Mouse (Mus musculus): ENCODE measurements at regions not wholly inside any gene's neighbourhood (a gene's known extent, or its start where the extent isn't known, plus 50 kb on each side); places are given as distances from the start of the nearest gene placed in this dataset.
A peak's percentile ranks its signal among the peaks of the same experiment; 100 is the strongest.

GRCm38 (mm10) chr14:90600554-90600953 lies 2129.4 kb upstream of the Pcdh20 start:
- DNase-seq (peak; percentile 43), ATAC-seq (0 out of 2 replicates have a peak, but pooled peaks have one; percentile 40)
- no peak overlapping the region for H3K4me3 ChIP-seq (ENCODE audit: low read depth, low read length)
- no peak overlapping the region for H3K27ac ChIP-seq (ENCODE audit: low read depth, low read length)
- 2% methylated on average over 2 of the region's 2 CpGs for WGBS
- H3K4me1 ChIP-seq (ENCODE audit: insufficient read depth) = no peaks in the 10 kb centered on the region
- no peak overlapping the region for H3K4me2 ChIP-seq (ENCODE audit: low read depth)
- no peaks in the 10 kb centered on the region for H3K27me3 ChIP-seq (ENCODE audit: insufficient read depth, low read length)
- no peak overlapping the region for H3K9ac ChIP-seq
- no peaks in the 10 kb centered on the region for H3K36me3 ChIP-seq (ENCODE audit: insufficient read depth)
- no peaks in the 10 kb centered on the region for H3K9me3 ChIP-seq (ENCODE audit: low read length)
- no peak for TF ChIP-seq CTCF (IDR thresholded peaks at IDR 0.05; ENCODE audit: low read depth)
